Mouse (Mus musculus) kidney, adult 9 months (tissue): ENCODE measurements around the gene Tmem132a.

Experiments used
- DNase-seq: peaks from one replicate; pipeline ENCODE4 v3.0.0; 2022

The Tmem132a gene

GRCm38 (mm10) chr19:10829436-10830175, 40.1 kb downstream of the Tmem132a start, which contains the start of gene Cd6:
Gene Cd6, minus strand, starts transcription at chr19:10830058.
- no peak for DNase-seq

GRCm38 (mm10) chr19:10828321-10828720, 41.4 kb downstream of the Tmem132a start:
- no peak for DNase-seq

GRCm38 (mm10) chr19:10824061-10824460, 45.7 kb downstream of the Tmem132a start:
- no peak for DNase-seq

- no peak for DNase-seq
Measured at GRCm38 (mm10) chr19:10822534-10822933, 47.2 kb downstream of the Tmem132a start.

GRCm38 (mm10) chr19:10821319-10821718, 48.4 kb downstream of the Tmem132a start:
- DNase-seq = no peak

- DNase-seq = peak; percentile 27
Measured at GRCm38 (mm10) chr19:10818217-10818946, 51.4 kb downstream of the Tmem132a start.

- no peak for DNase-seq
Measured at GRCm38 (mm10) chr19:10816462-10816861, 53.3 kb downstream of the Tmem132a start.

GRCm38 (mm10) chr19:10815871-10816270, 53.9 kb downstream of the Tmem132a start:
- DNase-seq = no peak

- no peak for DNase-seq
Measured at GRCm38 (mm10) chr19:10813905-10814304, 55.8 kb downstream of the Tmem132a start.

- no peak for DNase-seq
Measured at GRCm38 (mm10) chr19:10813039-10813438, 56.7 kb downstream of the Tmem132a start.

- no peak for DNase-seq
Measured at GRCm38 (mm10) chr19:10811471-10811870, 58.3 kb downstream of the Tmem132a start.

GRCm38 (mm10) chr19:10810176-10810492, 59.6 kb downstream of the Tmem132a start:
- no peak for DNase-seq

GRCm38 (mm10) chr19:10809428-10810175, 60.1 kb downstream of the Tmem132a start:
- no peak for DNase-seq

- no peak for DNase-seq
Measured at GRCm38 (mm10) chr19:10808524-10809233, 61.1 kb downstream of the Tmem132a start.
